Comparison of ENCODE assay signal across 8 mouse cellular contexts in genomic region chr2:166079961-166080885, GRCm38 (mm10).
DNase-seq lines count a peak whose midpoint lies in the region; ATAC-seq and TF ChIP-seq lines count a peak whose summit lies in the region.

No protein-coding gene starts in this region.

- H3K4me2 ChIP-seq in forebrain, embryonic 12.5 days = no peak overlapping the region
- H3K4me2 ChIP-seq in intestine, postnatal 0 days (replicated peaks; ENCODE audit: low read depth) = peak overlapping the region; percentile 37

- H3K4me1 ChIP-seq in erythroblast, embryonic 14.5 days (ENCODE audit: control insufficient read depth) = peaks cover 9% of the 10 kb centered on the region
- peaks cover 7% of the 10 kb centered on the region for H3K4me1 ChIP-seq in forebrain, embryonic 12.5 days
- H3K4me1 ChIP-seq in intestine, postnatal 0 days (replicated peaks; ENCODE audit: control insufficient read depth, insufficient read depth, low read length) = peaks cover 4% of the 10 kb centered on the region; the same call in 1 of the 2 replicates

- peak; percentile 85 to 91 for DNase-seq in adrenal gland, adult (ENCODE audit: inconsistent age in 2 of 2, low spot score in 1 of 2)
- DNase-seq in lung, postnatal 10 days = peak; percentile 73
- DNase-seq in thymus, postnatal 36 days = no peak
- DNase-seq in natural killer cell, adult 2 months (ENCODE audit: low spot score in 2 of 2) = no peak

- ATAC-seq in erythroblast, adult 5-6 weeks (replicated peaks; ENCODE audit: low FRiP score, poor library complexity, severe bottlenecking) = no peak
- 0 out of 2 replicates have a peak, but pooled peaks have one; percentile 18 for ATAC-seq in forebrain, embryonic 12.5 days (ENCODE audit: low FRiP score)
- ATAC-seq in intestine, postnatal 0 days = peak; percentile 39; the same call in 1 of the 2 replicates

- no peak for TF ChIP-seq CTCF in intestine, postnatal 0 days (IDR thresholded peaks at IDR 0.05; ENCODE audit: low read depth)

- H3K27me3 ChIP-seq in erythroblast, embryonic 14.5 days (ENCODE audit: control insufficient read depth) = no peaks in the 10 kb centered on the region
- no peaks in the 10 kb centered on the region for H3K27me3 ChIP-seq in forebrain, embryonic 12.5 days
- no peaks in the 10 kb centered on the region for H3K27me3 ChIP-seq in intestine, postnatal 0 days (replicated peaks; ENCODE audit: control insufficient read depth, insufficient read depth, low read length)

- 65% methylated on average over 17 of the region's 17 CpGs for WGBS in forebrain, embryonic 12.5 days
- WGBS in intestine, postnatal 0 days = 38% methylated on average over 17 of the region's 17 CpGs

- no peaks in the 10 kb centered on the region for H3K36me3 ChIP-seq in erythroblast, embryonic 14.5 days (ENCODE audit: control insufficient read depth)
- peaks cover 22% of the 10 kb centered on the region; the same call in 1 of the 2 replicates for H3K36me3 ChIP-seq in forebrain, embryonic 12.5 days (replicated peaks)
- H3K36me3 ChIP-seq in intestine, postnatal 0 days (ENCODE audit: control insufficient read depth, insufficient read depth) = peaks cover 55% of the 10 kb centered on the region

- H3K9ac ChIP-seq in forebrain, embryonic 12.5 days = no peak overlapping the region; the same call in 1 of the 2 replicates
- no peak overlapping the region for H3K9ac ChIP-seq in intestine, postnatal 0 days (ENCODE audit: low read depth, low read length)

- H3K4me3 ChIP-seq in erythroblast, embryonic 14.5 days (replicated peaks) = peak overlapping the region; percentile 33
- H3K4me3 ChIP-seq in forebrain, embryonic 12.5 days (replicated peaks) = no peak overlapping the region
- no peak overlapping the region for H3K4me3 ChIP-seq in intestine, postnatal 0 days (ENCODE audit: low read depth, low read length)

- H3K27ac ChIP-seq in forebrain, embryonic 12.5 days = no peak overlapping the region; the same call in 1 of the 2 replicates
- H3K27ac ChIP-seq in intestine, postnatal 0 days (ENCODE audit: low read depth, low read length) = no peak overlapping the region

- H3K9me3 ChIP-seq in erythroblast, embryonic 14.5 days (ENCODE audit: control insufficient read depth, low read length) = no peaks in the 10 kb centered on the region
- no peaks in the 10 kb centered on the region for H3K9me3 ChIP-seq in forebrain, embryonic 12.5 days
- H3K9me3 ChIP-seq in intestine, postnatal 0 days (ENCODE audit: control insufficient read depth) = no peaks in the 10 kb centered on the region

Comparison
In these comparisons a context has a peak if more than half of its experiments do, and no peak if none do; other contexts are left out.
1. DNase-seq: peak in adrenal gland, adult (2 of 2) and lung, postnatal 10 days (single experiment); none in thymus, postnatal 36 days (0 of 2) and natural killer cell, adult 2 months (0 of 2).